Mouse (Mus musculus) lung, postnatal 0 days (tissue): ENCODE data around the gene Atxn7l1. TPM values are rescaled to one million over a fixed set of nuclear protein-coding genes. Genes with fewer than 3 reads are reported as not detected.
A peak's percentile ranks its signal among the peaks of the same experiment; 100 is the strongest.

Experiments
- ATAC-seq: fragments of 200-750 bp; cut with Nextera tagmentation; 2 replicates; pipeline ENCODE4 v1.8.0; 2017; ENCODE audit warnings: moderate library complexity
- DNase-seq: peaks from one replicate; pipeline ENCODE4 v3.0.0-alpha.2; 2016; ENCODE audit warnings: low spot score
- H3K27ac ChIP-seq: fragments of 300-500 bp; sonication (generic); 2 replicates; pipeline ENCODE4 v1.5.1; 2014; ENCODE audit warnings: antibody characterized with exemption, mild to moderate bottlenecking, low read length, mixed read lengths
- H3K27me3 ChIP-seq: fragments of 300-500 bp; sonication (generic); replicated peaks from 2 replicates; pipeline ENCODE4 v1.6.1; 2014; ENCODE audit warnings: low read length, mixed read lengths; ENCODE audit not compliant: insufficient read depth
- H3K36me3 ChIP-seq: fragments of 300-500 bp; sonication (generic); 2 replicates; pipeline ENCODE4 v1.6.1; 2014; ENCODE audit warnings: low read length, mixed read lengths; ENCODE audit not compliant: insufficient read depth
- H3K4me1 ChIP-seq: fragments of 300-500 bp; sonication (generic); 2 replicates; pipeline ENCODE4 v1.6.1; 2014; ENCODE audit warnings: antibody characterized with exemption, low read depth, low read length, mixed read lengths; ENCODE audit not compliant: insufficient read depth
- H3K4me2 ChIP-seq: fragments of 300-500 bp; sonication (generic); replicated peaks from 2 replicates; pipeline ENCODE4 v1.6.1; 2014; ENCODE audit warnings: low read depth, mild to moderate bottlenecking, low read length, moderate library complexity, mixed read lengths
- H3K4me3 ChIP-seq: fragments of 300-500 bp; sonication (generic); 2 replicates; pipeline ENCODE4 v1.5.1; 2014; ENCODE audit warnings: low read depth, low read length
- H3K9ac ChIP-seq: fragments of 300-500 bp; sonication (generic); replicated peaks from 2 replicates; pipeline ENCODE4 v1.6.1; 2014; ENCODE audit warnings: low read depth, mild to moderate bottlenecking
- H3K9me3 ChIP-seq: fragments of 300-500 bp; sonication (generic); 2 replicates; pipeline ENCODE4 v1.6.1; 2016; ENCODE audit warnings: low read length, mixed read lengths
- CTCF ChIP-seq: IDR thresholded peaks from 2 replicates; pipeline ENCODE4 v1.5.1; 2016; ENCODE audit warnings: antibody characterized with exemption, mild to moderate bottlenecking
- EP300 ChIP-seq: IDR thresholded peaks from 2 replicates; pipeline ENCODE4 v1.6.1; 2016; ENCODE audit warnings: antibody characterized with exemption, mild to moderate bottlenecking, control low read depth
- WGBS: fragments of 180-500 bp; shearing (Covaris S2); extraction: QIAGEN DNeasy Blood & Tissue Kit; methylation state at CpG from one replicate; pipeline ENCODE4 v1.1.7; 2014; 5-methylcytosine and 5-hydroxymethylcytosine counted together
- polyA plus RNA-seq: library from polyadenylated mRNA; unstranded; fragments of >200 nt; fragmentation: Nextera tagmentation; extraction: Ambion mirVana; gene quantifications from 2 replicates; pipeline ENCODE4 v1.2.1, GENCODE M21; 2015

The Atxn7l1 gene
- polyA plus RNA-seq, result 9.6 and 10.2 TPM in 2 replicates

DNA sequence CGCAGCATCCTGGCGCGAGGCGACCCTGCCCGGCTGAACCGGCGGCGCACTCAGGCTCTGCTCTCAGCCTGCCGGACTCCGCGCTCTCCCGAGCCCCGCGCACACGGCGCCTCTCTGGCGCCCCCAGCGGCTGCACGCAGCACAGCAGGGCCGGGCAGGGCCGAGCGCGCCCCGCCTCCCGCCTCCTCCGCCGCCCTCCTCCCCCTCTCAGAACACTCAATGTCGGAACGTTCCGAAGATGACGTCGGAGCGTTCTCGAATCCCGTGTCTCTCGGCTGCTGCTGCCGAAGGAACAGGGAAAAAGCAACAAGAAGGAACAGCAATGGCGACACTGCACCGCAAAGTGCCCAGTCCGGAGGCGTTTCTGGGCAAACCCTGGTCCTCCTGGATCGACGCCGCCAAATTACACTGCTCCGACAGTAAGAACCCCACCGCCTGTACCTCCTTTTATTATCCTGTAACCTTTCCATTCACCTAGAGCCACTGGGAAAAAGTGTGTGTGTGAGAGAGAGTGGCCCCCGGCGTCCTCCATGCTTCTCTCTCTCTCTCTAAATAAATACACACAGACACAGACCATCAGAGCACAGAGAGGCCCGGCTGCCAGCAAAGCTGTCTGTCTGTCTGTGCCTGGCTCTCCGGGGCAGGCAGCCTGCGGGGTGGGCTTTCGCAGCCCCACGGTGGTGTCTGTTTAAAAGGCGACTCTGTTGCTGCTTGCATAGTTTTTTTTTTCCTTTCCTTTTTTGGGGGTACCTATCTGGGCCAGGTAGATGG is at the start of gene Atxn7l1:
Gene Atxn7l1, plus strand, starts transcription at position 197 of the 771 bp plus-strand sequence.
- peak; percentile 98 for DNase-seq
- under 1% methylated on average over 44 of the region's 54 CpGs for WGBS
- Histone ChIP-seq H3K4me3 (peak within 1 kb of the TSS; percentile 64), H3K36me3 (no peaks in the 10 kb centered on the region), H3K9ac (peak within 1 kb of the TSS; percentile 90), H3K9me3 (no peaks in the 10 kb centered on the region), H3K27ac (peak within 1 kb of the TSS; percentile 73), H3K4me2 (peak within 1 kb of the TSS; percentile 81), H3K27me3 (0 out of 2 replicates have a peak, but pooled peaks cover 5% of the 10 kb centered on the region), H3K4me1 (peaks cover 9% of the 10 kb centered on the region; the same call in 1 of the 2 replicates)
- peak; percentile 98 for ATAC-seq
- peak; percentile 91 for TF ChIP-seq CTCF
- TF ChIP-seq EP300, result no peak

DNA sequence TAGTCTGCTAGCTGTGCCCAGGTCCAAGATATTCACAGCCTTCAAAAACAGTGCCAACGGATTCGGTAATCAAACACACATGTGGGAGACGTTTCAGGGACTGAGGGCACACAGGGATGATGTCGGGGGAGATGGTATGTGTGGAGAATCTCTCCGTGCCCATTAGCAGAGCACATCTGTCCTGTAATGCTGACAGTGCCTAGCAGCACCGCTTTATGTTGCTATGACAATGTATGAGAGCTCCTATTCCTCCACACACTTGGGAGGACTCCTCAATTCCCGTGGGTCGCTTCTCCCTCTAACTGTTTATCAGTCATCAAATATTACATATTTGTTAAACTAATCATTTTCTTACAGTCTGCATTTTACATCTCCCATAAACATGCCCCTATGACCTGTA is 45.9 kb upstream of the Atxn7l1 start:
- ATAC-seq (no peak), DNase-seq (no peak)
- Histone ChIP-seq H3K36me3 (no peaks in the 10 kb centered on the region), H3K27ac (no peak overlapping the region), H3K4me3 (no peak overlapping the region), H3K9me3 (no peaks in the 10 kb centered on the region), H3K9ac (no peak overlapping the region), H3K4me2 (no peak overlapping the region), H3K4me1 (no peaks in the 10 kb centered on the region), H3K27me3 (no peaks in the 10 kb centered on the region)
- WGBS, result 59% methylated on average over 8 of the region's 8 CpGs
- no peak for TF ChIP-seq EP300
- TF ChIP-seq CTCF, result no peak

DNA sequence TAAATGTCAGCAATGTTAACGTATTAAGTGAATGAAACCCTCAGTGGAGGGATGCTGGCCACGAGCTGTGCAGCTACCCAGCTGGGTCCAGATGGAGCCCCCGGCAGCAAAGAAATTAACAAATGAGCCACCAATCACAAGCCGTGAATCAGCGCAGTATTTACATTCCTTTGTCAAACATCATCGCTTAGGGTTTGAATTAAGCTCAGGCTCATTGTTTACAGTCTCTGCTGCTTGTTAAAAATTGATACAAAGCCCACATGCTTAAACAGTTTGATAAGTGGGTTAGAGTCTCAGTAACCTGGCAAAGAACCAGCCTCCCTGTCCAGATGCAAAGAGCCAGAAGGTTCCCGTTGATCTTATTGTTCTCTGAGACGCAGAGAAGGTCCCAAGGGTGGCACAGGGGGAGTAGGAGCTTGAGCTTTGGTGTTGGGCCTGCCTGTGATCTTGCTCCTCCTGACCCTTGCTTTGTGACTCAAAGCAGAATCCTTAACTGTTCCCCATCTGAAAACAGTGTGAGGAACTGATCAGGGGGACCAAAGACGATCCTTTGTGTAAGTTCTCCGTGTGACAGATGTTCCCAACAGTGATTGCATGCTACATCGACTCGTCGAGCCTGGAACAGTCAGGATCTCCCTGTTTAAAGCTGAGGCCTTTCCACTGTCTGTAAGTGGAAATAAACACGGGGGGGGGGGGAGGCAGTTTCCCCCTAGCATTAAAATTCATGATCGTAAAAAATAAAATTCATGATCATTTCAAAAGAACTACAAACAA is 45.0 kb upstream of the Atxn7l1 start:
- Histone ChIP-seq H3K27ac (no peak overlapping the region), H3K9me3 (no peaks in the 10 kb centered on the region), H3K36me3 (no peaks in the 10 kb centered on the region), H3K27me3 (no peaks in the 10 kb centered on the region), H3K9ac (no peak overlapping the region), H3K4me2 (no peak overlapping the region), H3K4me1 (no peaks in the 10 kb centered on the region), H3K4me3 (no peak overlapping the region)
- no peak for TF ChIP-seq CTCF
- no peak for TF ChIP-seq EP300
- ATAC-seq (peak; percentile 84), DNase-seq (peak; percentile 62)
- WGBS, result 25% methylated on average over 15 of the region's 15 CpGs

DNA sequence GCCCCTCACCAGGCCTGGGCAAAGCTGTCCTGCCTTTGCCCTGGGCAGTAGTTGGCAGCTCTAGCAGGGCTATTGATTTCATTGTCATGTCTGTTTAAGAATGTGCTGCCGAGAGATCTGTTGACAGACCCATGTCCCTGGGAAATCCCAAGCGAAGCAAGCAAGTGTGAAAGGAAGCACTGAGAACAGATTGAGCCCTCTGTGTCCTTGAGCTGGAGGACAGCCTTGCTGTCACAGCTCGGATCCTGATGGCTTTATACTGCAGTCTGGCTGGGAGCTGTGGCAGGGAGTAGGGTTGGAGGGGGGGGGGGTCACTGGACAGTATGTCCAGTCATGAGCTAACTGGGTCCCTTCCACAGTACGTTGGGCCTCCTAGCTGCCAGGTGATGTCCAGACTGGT is 41.8 kb upstream of the Atxn7l1 start:
- H3K4me1 ChIP-seq, result no peaks in the 10 kb centered on the region; the same call in 1 of the 2 replicates
- H3K4me3 ChIP-seq, result no peak overlapping the region
- WGBS, result 40% methylated on average over 4 of the region's 4 CpGs
- no peak for DNase-seq
- H3K27me3 ChIP-seq, result no peaks in the 10 kb centered on the region
- no peaks in the 10 kb centered on the region for H3K9me3 ChIP-seq
- H3K9ac ChIP-seq, result no peak overlapping the region
- no peak overlapping the region for H3K27ac ChIP-seq
- TF ChIP-seq EP300 (no peak), CTCF (no peak)
- no peaks in the 10 kb centered on the region for H3K36me3 ChIP-seq
- H3K4me2 ChIP-seq, result no peak overlapping the region
- no peak for ATAC-seq

DNA sequence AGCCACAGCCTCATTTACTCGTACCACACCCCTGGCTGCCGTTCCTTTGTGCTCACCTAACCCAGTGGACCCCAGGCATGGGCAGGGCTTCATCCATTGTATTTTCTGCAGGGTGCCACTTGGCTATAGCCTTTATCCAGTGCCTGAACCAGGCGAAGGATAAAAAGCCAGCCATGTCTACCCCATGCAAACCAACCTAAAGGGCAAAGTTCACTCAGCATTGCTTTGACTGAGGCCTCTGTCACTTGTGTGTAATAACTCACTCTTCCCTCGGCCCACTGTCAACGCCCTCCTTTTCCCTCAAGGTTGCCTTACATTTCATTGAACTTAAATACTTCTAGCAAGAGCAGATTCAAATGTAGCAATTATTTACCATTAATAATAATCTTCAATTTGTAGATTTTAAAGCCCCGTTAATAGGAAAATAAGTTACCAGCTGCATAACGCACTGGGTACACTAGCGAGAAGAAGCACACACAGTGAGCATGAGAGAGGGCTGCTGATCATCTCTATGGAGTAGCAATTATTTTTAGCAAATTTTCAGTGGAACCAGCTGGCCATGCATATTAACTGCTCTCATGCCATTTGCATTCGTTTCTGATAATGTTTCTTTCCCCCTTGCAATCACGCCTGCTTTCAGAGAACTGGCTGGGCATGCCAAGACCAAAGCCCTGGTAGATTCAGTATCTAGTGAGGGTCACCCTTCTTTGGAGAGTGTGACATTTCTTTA is 40.9 kb upstream of the Atxn7l1 start:
- TF ChIP-seq EP300, result no peak
- no peak for TF ChIP-seq CTCF
- no peak overlapping the region for H3K4me3 ChIP-seq
- no peak for ATAC-seq
- H3K4me1 ChIP-seq, result no peaks in the 10 kb centered on the region; the same call in 1 of the 2 replicates
- H3K27me3 ChIP-seq, result no peaks in the 10 kb centered on the region
- no peak overlapping the region for H3K4me2 ChIP-seq
- WGBS, result 82% methylated on average over 10 of the region's 10 CpGs
- H3K9ac ChIP-seq, result no peak overlapping the region
- H3K27ac ChIP-seq, result no peak overlapping the region
- no peaks in the 10 kb centered on the region for H3K36me3 ChIP-seq
- no peak for DNase-seq
- no peaks in the 10 kb centered on the region for H3K9me3 ChIP-seq

DNA sequence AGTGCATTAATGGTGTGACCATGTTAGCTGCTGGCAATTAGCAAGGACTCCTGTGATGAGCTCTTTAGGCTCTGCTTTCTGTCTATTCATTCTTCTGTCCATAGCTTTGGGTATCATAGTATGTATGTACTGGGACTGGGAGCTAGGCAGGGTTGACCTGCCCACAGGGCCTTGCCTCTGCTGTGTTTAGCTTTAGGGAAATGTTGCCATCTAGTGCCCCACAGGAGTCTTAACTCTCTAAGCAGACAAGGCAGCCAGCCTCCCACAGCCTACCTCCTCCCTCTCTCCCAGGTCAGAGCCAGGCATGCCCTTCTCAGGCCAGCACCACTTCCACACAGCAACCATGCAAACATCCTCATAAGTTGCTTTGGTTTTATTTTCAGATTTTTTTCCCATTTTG is 38.0 kb upstream of the Atxn7l1 start:
- DNase-seq (peak; percentile 63), ATAC-seq (peak; percentile 50; the same call in 1 of the 2 replicates)
- no peak overlapping the region for H3K27ac ChIP-seq
- H3K36me3 ChIP-seq, result no peaks in the 10 kb centered on the region
- H3K27me3 ChIP-seq, result no peaks in the 10 kb centered on the region
- H3K9ac ChIP-seq, result no peak overlapping the region
- no peaks in the 10 kb centered on the region; the same call in 1 of the 2 replicates for H3K4me1 ChIP-seq
- no peak overlapping the region for H3K4me3 ChIP-seq
- no peaks in the 10 kb centered on the region for H3K9me3 ChIP-seq
- no peak overlapping the region for H3K4me2 ChIP-seq
- TF ChIP-seq EP300, result no peak
- peak; percentile 78 for TF ChIP-seq CTCF
